Mouse (Mus musculus): ENCODE results near the gene Mrps24. TPM values are rescaled to one million over a fixed set of nuclear protein-coding genes. Genes with fewer than 3 reads are reported as not detected.

Gene Mrps24
- polyA plus RNA-seq (2014; fragmentation: Nextera tagmentation; extraction: Ambion mirVana): 219 and 235 TPM in 2 replicates

DNA sequence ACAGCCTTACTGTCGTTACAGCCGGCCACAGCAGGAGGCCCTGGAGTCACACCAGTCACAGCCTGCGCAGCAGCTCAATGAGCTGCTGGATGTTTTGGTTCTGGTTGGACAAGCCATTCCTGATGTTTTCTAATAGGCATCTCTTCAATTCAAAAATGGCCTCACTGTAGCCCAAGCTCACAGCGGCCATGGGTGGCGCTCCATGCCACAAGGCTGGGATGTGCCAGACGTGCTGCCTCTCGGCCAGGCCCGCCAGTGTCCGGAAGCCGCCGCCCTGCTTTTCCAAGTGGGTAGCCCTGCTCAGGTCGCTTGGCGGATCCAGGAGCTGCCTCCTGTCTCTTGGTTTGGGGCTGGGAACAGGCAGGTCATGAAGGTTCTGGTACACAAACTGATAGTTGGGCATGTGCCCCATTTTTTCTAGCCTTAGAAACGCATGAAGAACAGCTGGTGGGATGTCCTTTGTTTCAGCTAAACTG lies at the start of gene Mrps24:
Gene Mrps24, minus strand, starts transcription at position 51 of the 476 bp plus-strand sequence.
- no peak for ATAC-seq (ENCODE audit: insufficient number of reproducible peaks, insufficient read depth, low FRiP score, low read depth)
- Histone ChIP-seq H3K36me3 (ENCODE audit: control insufficient read depth, insufficient read depth, low read length) (peaks cover 67% of the 10 kb centered on the region), H3K4me1 (ENCODE audit: control insufficient read depth in 2 of 2, insufficient read depth in 2 of 2, low read length in 2 of 2) (0 out of 4 replicates have a peak, but pooled peaks cover 0 to 1% of the 10 kb centered on the region in 2 experiments), H3K4me3 (ENCODE audit: control insufficient read depth in 1 of 2, insufficient read depth in 1 of 2, low read depth in 1 of 2, low read length in 2 of 2) (no peak within 1 kb of the TSS), H3K4me2 (ENCODE audit: low read length) (no peak within 1 kb of the TSS), H3K9me3 (ENCODE audit: control insufficient read depth, low read length) (no peaks in the 10 kb centered on the region), H3K27me3 (ENCODE audit: control insufficient read depth, insufficient read depth, low read length) (no peaks in the 10 kb centered on the region), H3K9ac (ENCODE audit: low read length) (no peak within 1 kb of the TSS), H3K27ac (replicated peaks in 1 of 2; ENCODE audit: control insufficient read depth in 1 of 2, insufficient read depth in 1 of 2, low read depth in 2 of 2, low read length in 2 of 2) (no peak within 1 kb of the TSS)
- 74% methylated on average over 14 of the region's 14 CpGs for WGBS

DNA sequence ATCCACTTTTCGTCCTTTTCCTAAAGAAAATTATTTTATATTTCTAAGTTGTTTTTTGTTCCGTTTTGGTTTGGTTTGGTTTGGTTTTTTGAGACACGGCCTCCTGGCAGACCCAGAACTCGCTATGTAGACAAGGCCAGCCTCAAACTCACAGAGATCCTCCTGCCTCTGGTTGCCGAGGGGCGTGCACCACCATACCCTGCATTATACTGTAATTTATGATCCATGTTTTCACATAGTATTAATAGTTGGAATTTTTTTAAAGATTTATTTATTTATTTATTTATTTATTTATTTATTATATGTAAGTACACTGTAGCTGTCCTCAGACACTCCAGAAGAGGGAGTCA lies 47.1 kb upstream of the Mrps24 start:
- Histone ChIP-seq H3K27me3 (ENCODE audit: control insufficient read depth, insufficient read depth, low read length) (no peaks in the 10 kb centered on the region), H3K9me3 (ENCODE audit: control insufficient read depth, low read length) (no peaks in the 10 kb centered on the region), H3K4me2 (ENCODE audit: low read length) (peak overlapping the region; percentile 69), H3K4me1 (ENCODE audit: control insufficient read depth in 2 of 2, insufficient read depth in 2 of 2, low read length in 2 of 2) (peaks cover 2 to 11% of the 10 kb centered on the region in 2 experiments; a peak in 3 of 4 replicates), H3K36me3 (ENCODE audit: control insufficient read depth, insufficient read depth, low read length) (peaks cover 9% of the 10 kb centered on the region; the same call in 1 of the 2 replicates), H3K27ac (replicated peaks in 1 of 2; ENCODE audit: control insufficient read depth in 1 of 2, insufficient read depth in 1 of 2, low read depth in 2 of 2, low read length in 2 of 2) (peak overlapping the region in 1 of 2 experiments; percentile 98; a peak in 1 of 4 replicates), H3K4me3 (ENCODE audit: control insufficient read depth in 1 of 2, insufficient read depth in 1 of 2, low read depth in 1 of 2, low read length in 2 of 2) (peak overlapping the region; percentile 77 to 79), H3K9ac (ENCODE audit: low read length) (peak overlapping the region; percentile 95)
- 16% methylated on average over 6 of the region's 6 CpGs for WGBS
- ATAC-seq (ENCODE audit: insufficient number of reproducible peaks, insufficient read depth, low FRiP score, low read depth): no peak

DNA sequence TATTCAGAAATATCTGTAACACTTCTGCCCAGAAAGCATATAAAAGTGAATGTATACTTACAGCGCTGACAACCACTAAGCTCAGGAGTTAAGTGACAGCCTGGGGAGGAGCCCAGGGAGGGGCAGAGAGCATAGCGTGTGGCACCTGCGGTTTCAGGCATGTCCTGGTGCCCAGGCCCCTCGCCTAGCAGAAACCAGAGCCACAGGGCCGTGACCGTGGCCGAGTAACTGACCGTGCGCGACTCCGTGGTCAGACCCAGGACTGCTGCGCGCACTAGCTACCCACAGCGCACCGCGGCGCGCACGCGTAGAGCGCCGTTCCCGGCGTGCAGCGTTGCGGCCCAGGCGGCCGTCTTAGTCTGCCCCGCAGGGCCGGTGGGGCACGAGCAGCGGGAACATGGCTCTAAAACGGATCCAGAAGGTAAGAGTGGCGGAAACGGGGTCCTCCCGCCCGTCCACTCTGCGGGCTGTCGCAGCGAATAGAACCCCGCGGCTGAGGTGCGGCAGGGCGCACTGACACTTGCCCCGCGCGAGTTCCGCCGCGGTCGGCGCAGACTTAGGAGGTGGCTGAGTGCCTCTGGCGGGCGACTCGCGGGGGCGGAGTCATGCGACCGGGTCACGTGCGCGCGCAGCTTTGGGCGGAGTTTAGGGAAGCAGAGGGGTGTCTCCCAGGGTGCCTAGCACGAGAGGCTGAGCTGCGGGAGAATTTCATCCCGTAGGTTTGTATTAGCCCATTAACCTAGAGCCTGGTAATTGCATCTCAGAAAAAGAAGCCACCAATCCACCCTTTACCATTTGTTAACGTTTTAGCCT lies 46.5 kb upstream of the Mrps24 start, which contains the start of gene Urgcp:
Gene Urgcp, minus strand, starts transcription at position 557 of the 813 bp plus-strand sequence.
- H3K36me3 ChIP-seq (ENCODE audit: control insufficient read depth, insufficient read depth, low read length): 0 out of 2 replicates have a peak, but pooled peaks cover 6% of the 10 kb centered on the region
- peak within 1 kb of the TSS; percentile 96 to 98 for H3K27ac ChIP-seq (replicated peaks in 1 of 2; ENCODE audit: control insufficient read depth in 1 of 2, insufficient read depth in 1 of 2, low read depth in 2 of 2, low read length in 2 of 2)
- H3K4me1 ChIP-seq (ENCODE audit: control insufficient read depth in 2 of 2, insufficient read depth in 2 of 2, low read length in 2 of 2): peaks cover 2 to 11% of the 10 kb centered on the region in 2 experiments; a peak in 3 of 4 replicates
- peak within 1 kb of the TSS; percentile 69 for H3K4me2 ChIP-seq (ENCODE audit: low read length)
- no peaks in the 10 kb centered on the region for H3K9me3 ChIP-seq (ENCODE audit: control insufficient read depth, low read length)
- H3K27me3 ChIP-seq (ENCODE audit: control insufficient read depth, insufficient read depth, low read length): no peaks in the 10 kb centered on the region
- WGBS: under 1% methylated on average over 68 of the region's 68 CpGs
- peak; percentile 98 for ATAC-seq (ENCODE audit: insufficient number of reproducible peaks, insufficient read depth, low FRiP score, low read depth)
- peak within 1 kb of the TSS; percentile 95 for H3K9ac ChIP-seq (ENCODE audit: low read length)
- H3K4me3 ChIP-seq (ENCODE audit: control insufficient read depth in 1 of 2, insufficient read depth in 1 of 2, low read depth in 1 of 2, low read length in 2 of 2): peak within 1 kb of the TSS; percentile 77 to 79

DNA sequence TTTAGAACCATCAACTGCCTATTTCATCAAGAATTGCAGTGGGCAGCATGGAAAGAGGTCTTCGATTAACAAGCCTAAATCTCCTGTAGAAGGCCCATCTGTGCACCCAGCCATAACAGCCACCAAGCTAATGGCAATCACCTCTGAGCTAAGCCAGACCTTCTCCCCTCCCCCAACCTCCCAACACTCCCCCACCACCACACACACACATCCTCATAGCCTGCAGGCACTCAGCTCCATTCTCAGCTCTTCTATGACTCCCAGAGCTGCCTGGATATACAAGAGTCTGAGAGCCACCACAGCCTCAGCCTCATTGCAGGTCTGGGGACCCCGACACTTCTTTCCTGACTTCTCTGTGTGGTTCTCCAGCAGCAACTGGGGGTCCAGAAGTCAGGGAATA lies 38.3 kb upstream of the Mrps24 start:
- Histone ChIP-seq H3K4me3 (ENCODE audit: control insufficient read depth in 1 of 2, insufficient read depth in 1 of 2, low read depth in 1 of 2, low read length in 2 of 2) (no peak overlapping the region), H3K27ac (replicated peaks in 1 of 2; ENCODE audit: control insufficient read depth in 1 of 2, insufficient read depth in 1 of 2, low read depth in 2 of 2, low read length in 2 of 2) (no peak overlapping the region), H3K27me3 (ENCODE audit: control insufficient read depth, insufficient read depth, low read length) (no peaks in the 10 kb centered on the region)

DNA sequence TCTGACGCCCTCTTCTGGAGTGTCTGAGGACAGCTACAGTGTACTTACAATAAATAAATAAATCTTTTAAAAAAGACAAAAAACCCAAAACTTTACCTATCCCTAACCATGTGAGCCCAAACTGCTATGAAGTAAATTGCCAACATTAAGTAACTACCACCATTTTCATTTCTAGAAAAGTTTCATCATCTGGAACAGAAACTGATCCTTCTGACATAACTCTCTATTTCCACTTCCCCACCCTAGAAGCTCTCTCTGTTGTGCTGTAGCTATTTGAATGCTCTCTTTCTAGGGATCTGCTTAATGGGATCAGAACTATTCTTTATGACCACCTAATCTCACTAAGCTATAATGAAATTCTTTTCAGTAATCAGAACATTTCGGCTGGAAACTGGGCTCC lies 29.5 kb upstream of the Mrps24 start:
- Histone ChIP-seq H3K9ac (ENCODE audit: low read length) (no peak overlapping the region), H3K4me1 (ENCODE audit: control insufficient read depth in 2 of 2, insufficient read depth in 2 of 2, low read length in 2 of 2) (0 out of 4 replicates have a peak, but pooled peaks cover 0 to 2% of the 10 kb centered on the region in 2 experiments), H3K27ac (replicated peaks in 1 of 2; ENCODE audit: control insufficient read depth in 1 of 2, insufficient read depth in 1 of 2, low read depth in 2 of 2, low read length in 2 of 2) (no peak overlapping the region), H3K36me3 (ENCODE audit: control insufficient read depth, insufficient read depth, low read length) (no peaks in the 10 kb centered on the region), H3K4me3 (ENCODE audit: control insufficient read depth in 1 of 2, insufficient read depth in 1 of 2, low read depth in 1 of 2, low read length in 2 of 2) (no peak overlapping the region), H3K4me2 (ENCODE audit: low read length) (no peak overlapping the region), H3K9me3 (ENCODE audit: control insufficient read depth, low read length) (peaks cover 3% of the 10 kb centered on the region; the same call in 1 of the 2 replicates), H3K27me3 (ENCODE audit: control insufficient read depth, insufficient read depth, low read length) (no peaks in the 10 kb centered on the region)
- 81% methylated on average over 2 of the region's 2 CpGs for WGBS
- no peak for ATAC-seq (ENCODE audit: insufficient number of reproducible peaks, insufficient read depth, low FRiP score, low read depth)

More for the DNA sequence above, 38.3 kb upstream of the Mrps24 start:
- H3K9ac ChIP-seq (ENCODE audit: low read length): no peak overlapping the region
- WGBS: 82% methylated on average over 2 of the region's 2 CpGs
- ATAC-seq (ENCODE audit: insufficient number of reproducible peaks, insufficient read depth, low FRiP score, low read depth): no peak
- peaks cover 5% of the 10 kb centered on the region for H3K36me3 ChIP-seq (ENCODE audit: control insufficient read depth, insufficient read depth, low read length)
- peaks cover 10% of the 10 kb centered on the region for H3K9me3 ChIP-seq (ENCODE audit: control insufficient read depth, low read length)
- H3K4me1 ChIP-seq (ENCODE audit: control insufficient read depth in 2 of 2, insufficient read depth in 2 of 2, low read length in 2 of 2): no peaks in the 10 kb centered on the region
- H3K4me2 ChIP-seq (ENCODE audit: low read length): no peak overlapping the region

DNA sequence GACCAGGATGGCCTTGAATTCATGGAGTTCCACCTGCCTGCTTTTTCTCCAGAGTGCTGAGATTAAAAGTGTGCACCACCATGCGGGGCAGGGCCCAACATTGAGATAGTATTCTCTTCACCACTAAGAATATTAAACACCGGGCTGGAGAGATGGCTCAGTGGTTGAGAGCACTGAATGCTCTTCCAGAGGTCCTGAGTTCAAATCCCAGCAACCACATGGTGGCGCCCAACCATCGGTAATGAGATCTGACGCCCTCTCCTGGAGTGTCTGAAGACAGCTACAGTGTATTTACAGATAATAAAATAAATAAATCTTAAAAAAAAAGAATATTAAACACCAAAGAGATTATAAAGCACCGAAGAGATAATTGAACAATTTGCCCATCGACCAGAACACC lies 26.6 kb upstream of the Mrps24 start:
- 68% methylated on average over 7 of the region's 7 CpGs for WGBS
- H3K4me1 ChIP-seq (ENCODE audit: control insufficient read depth in 2 of 2, insufficient read depth in 2 of 2, low read length in 2 of 2): peaks cover 9 to 17% of the 10 kb centered on the region in 2 experiments
- H3K9ac ChIP-seq (ENCODE audit: low read length): no peak overlapping the region
- H3K9me3 ChIP-seq (ENCODE audit: control insufficient read depth, low read length): peaks cover 3% of the 10 kb centered on the region; the same call in 1 of the 2 replicates
- H3K27ac ChIP-seq (replicated peaks in 1 of 2; ENCODE audit: control insufficient read depth in 1 of 2, insufficient read depth in 1 of 2, low read depth in 2 of 2, low read length in 2 of 2): no peak overlapping the region
- no peak for ATAC-seq (ENCODE audit: insufficient number of reproducible peaks, insufficient read depth, low FRiP score, low read depth)
- no peaks in the 10 kb centered on the region for H3K27me3 ChIP-seq (ENCODE audit: control insufficient read depth, insufficient read depth, low read length)
- no peak overlapping the region for H3K4me2 ChIP-seq (ENCODE audit: low read length)
- H3K36me3 ChIP-seq (ENCODE audit: control insufficient read depth, insufficient read depth, low read length): no peaks in the 10 kb centered on the region
- H3K4me3 ChIP-seq (ENCODE audit: control insufficient read depth in 1 of 2, insufficient read depth in 1 of 2, low read depth in 1 of 2, low read length in 2 of 2): no peak overlapping the region

DNA sequence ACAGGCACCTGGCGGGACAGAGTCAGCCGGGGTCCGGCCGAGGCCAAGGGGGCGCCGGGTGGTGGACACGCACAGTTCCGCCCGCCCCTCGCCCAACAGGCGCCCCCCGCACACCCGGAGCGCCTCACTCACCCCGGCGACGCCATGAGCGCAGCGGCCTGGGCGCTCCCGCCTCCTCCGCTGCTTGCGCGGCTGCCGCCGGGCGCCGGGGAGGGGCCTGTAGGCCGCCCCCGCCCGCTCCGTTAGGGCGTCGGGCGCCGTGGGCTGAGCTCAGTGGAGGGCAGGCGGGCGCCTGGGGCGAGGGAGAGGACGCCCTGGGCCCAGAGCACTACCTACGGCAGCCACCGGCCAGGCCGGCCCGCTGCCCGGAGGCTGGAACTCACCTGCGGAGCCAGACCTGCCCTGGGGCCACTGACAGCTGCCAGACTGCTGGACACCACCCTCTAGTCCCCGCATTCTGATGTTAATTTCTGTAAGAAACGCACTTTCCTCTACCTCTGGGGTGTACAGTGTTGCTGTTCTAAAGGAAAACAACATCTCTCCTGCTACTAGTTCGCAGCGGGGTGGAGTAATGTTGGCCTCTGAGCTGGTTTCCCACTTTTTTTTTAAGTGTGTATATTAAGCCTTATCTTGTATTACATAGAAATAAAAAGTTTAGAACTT lies 25.6 kb upstream of the Mrps24 start:
- Histone ChIP-seq H3K4me3 (ENCODE audit: control insufficient read depth in 1 of 2, insufficient read depth in 1 of 2, low read depth in 1 of 2, low read length in 2 of 2) (peak overlapping the region; percentile 87 to 95), H3K9me3 (ENCODE audit: control insufficient read depth, low read length) (no peaks in the 10 kb centered on the region), H3K4me1 (ENCODE audit: control insufficient read depth in 2 of 2, insufficient read depth in 2 of 2, low read length in 2 of 2) (peaks cover 9 to 17% of the 10 kb centered on the region in 2 experiments), H3K27ac (replicated peaks in 1 of 2; ENCODE audit: control insufficient read depth in 1 of 2, insufficient read depth in 1 of 2, low read depth in 2 of 2, low read length in 2 of 2) (peak overlapping the region; percentile 93 to 97), H3K4me2 (ENCODE audit: low read length) (peak overlapping the region; percentile 64), H3K36me3 (ENCODE audit: control insufficient read depth, insufficient read depth, low read length) (no peaks in the 10 kb centered on the region), H3K27me3 (ENCODE audit: control insufficient read depth, insufficient read depth, low read length) (no peaks in the 10 kb centered on the region), H3K9ac (ENCODE audit: low read length) (peak overlapping the region; percentile 98)
- WGBS: 2% methylated on average over 38 of the region's 50 CpGs
- ATAC-seq (ENCODE audit: insufficient number of reproducible peaks, insufficient read depth, low FRiP score, low read depth): peak; percentile 90

All from heart, embryonic 14.5 days (tissue).